Mouse (Mus musculus) heart, postnatal 0 days (tissue): ENCODE data around the gene Guca2b. TPM values are rescaled to one million over a fixed set of nuclear protein-coding genes. Genes with fewer than 3 reads are reported as not detected.

Source experiments
- ATAC-seq: fragments of 200-750 bp; cut with Nextera tagmentation; 2 replicates; pipeline ENCODE4 v1.8.0; 2017; ENCODE audit warnings: low read depth, moderate number of reproducible peaks, moderate library complexity; ENCODE audit not compliant: insufficient read depth
- DNase-seq: peaks from one replicate; pipeline ENCODE4 v3.0.0-alpha.2; 2016; ENCODE audit warnings: low spot score
- H3K27ac ChIP-seq: fragments of 300-500 bp; sonication (generic); 2 replicates; pipeline ENCODE4 v1.5.1; 2014; ENCODE audit warnings: low read depth, mild to moderate bottlenecking
- H3K27me3 ChIP-seq: fragments of 300-500 bp; sonication (generic); 2 replicates; pipeline ENCODE4 v1.6.1; 2014; ENCODE audit warnings: low read length, mixed read lengths; ENCODE audit not compliant: control insufficient read depth, insufficient read depth
- H3K36me3 ChIP-seq: fragments of 300-500 bp; sonication (generic); replicated peaks from 2 replicates; pipeline ENCODE4 v1.6.1; 2014; ENCODE audit warnings: low read length, mixed read lengths; ENCODE audit not compliant: control insufficient read depth, insufficient read depth
- H3K4me1 ChIP-seq: fragments of 300-500 bp; sonication (generic); 2 replicates; pipeline ENCODE4 v1.6.1; 2014; ENCODE audit warnings: antibody characterized with exemption; ENCODE audit not compliant: control insufficient read depth, insufficient read depth
- H3K4me2 ChIP-seq: fragments of 300-500 bp; sonication (generic); 2 replicates; pipeline ENCODE4 v1.6.1; 2014; ENCODE audit warnings: low read depth, mild to moderate bottlenecking, low read length, moderate library complexity
- H3K4me3 ChIP-seq: fragments of 300-500 bp; sonication (generic); 2 replicates; pipeline ENCODE4 v1.5.1; 2014; ENCODE audit warnings: low read depth, low read length
- H3K9ac ChIP-seq: fragments of 300-500 bp; sonication (generic); replicated peaks from 2 replicates; pipeline ENCODE4 v1.6.1; 2014; ENCODE audit warnings: low read depth, low read length, mixed read lengths
- H3K9me3 ChIP-seq: fragments of 300-500 bp; sonication (generic); replicated peaks from 2 replicates; pipeline ENCODE4 v1.6.1; 2016; ENCODE audit warnings: low read length; ENCODE audit not compliant: control insufficient read depth
- CTCF ChIP-seq: IDR thresholded peaks from 2 replicates; pipeline ENCODE4 v1.5.1; 2016; ENCODE audit warnings: antibody characterized with exemption, control low read depth, low read depth
- EP300 ChIP-seq: IDR thresholded peaks from 2 replicates; pipeline ENCODE4 v1.6.1; 2016; ENCODE audit warnings: antibody characterized with exemption, low read depth
- WGBS: fragments of 180-500 bp; shearing (Covaris S2); extraction: QIAGEN DNeasy Blood & Tissue Kit; methylation state at CpG from one replicate; pipeline ENCODE4 v1.1.7; 2014; 5-methylcytosine and 5-hydroxymethylcytosine counted together
- polyA plus RNA-seq: library from polyadenylated mRNA; unstranded; fragments of >200 nt; fragmentation: Nextera tagmentation; extraction: Ambion mirVana; gene quantifications from 2 replicates; pipeline ENCODE4 v1.2.1, GENCODE M21; 2015
- total RNA-seq: library from RNA; depleted of rRNA; stranded (reverse); fragments of >200 nt; gene quantifications from 2 replicates; pipeline ENCODE4 v1.2.3, GENCODE M21; 2014; ENCODE audit warnings: low replicate concordance; rRNA removed

The Guca2b gene
- total RNA-seq (not detected in 2 replicates), polyA plus RNA-seq (not detected in 2 replicates)

DNA sequence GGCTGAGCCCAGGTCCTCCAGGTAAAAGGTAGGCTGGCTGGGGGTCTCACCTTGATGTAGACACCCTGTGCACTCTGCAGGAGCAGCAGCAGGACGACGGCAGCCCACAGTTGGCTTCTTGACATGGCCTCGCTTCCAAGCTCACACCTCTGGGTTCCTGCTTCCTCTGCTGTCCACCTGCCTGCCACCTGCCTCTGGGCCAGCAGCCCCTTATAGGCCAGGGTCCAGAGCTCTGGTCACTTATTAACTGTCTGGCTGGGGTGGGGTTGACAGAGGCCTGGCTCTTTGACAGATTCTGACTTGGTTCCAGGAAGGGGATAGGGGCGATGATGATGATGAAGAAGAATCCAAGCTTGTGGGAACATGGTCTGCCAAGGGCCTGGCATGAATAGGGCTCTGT, at the start of gene Guca2b:
Guca2b (minus strand) TSS at position 224 of the 400 bp plus-strand sequence.
- no peak for TF ChIP-seq EP300
- TF ChIP-seq CTCF, result no peak
- DNase-seq (no peak), ATAC-seq (no peak)
- H3K9ac ChIP-seq, result no peak within 1 kb of the TSS
- H3K4me2 ChIP-seq, result no peak within 1 kb of the TSS
- H3K9me3 ChIP-seq, result peaks cover under 1% of the 10 kb centered on the region; the same call in 1 of the 2 replicates
- WGBS, result 82% methylated on average over 4 of the region's 4 CpGs
- H3K27ac ChIP-seq, result no peak within 1 kb of the TSS
- H3K36me3 ChIP-seq, result no peaks in the 10 kb centered on the region
- H3K27me3 ChIP-seq, result no peaks in the 10 kb centered on the region
- H3K4me1 ChIP-seq, result peaks cover 20% of the 10 kb centered on the region
- no peak within 1 kb of the TSS for H3K4me3 ChIP-seq

DNA sequence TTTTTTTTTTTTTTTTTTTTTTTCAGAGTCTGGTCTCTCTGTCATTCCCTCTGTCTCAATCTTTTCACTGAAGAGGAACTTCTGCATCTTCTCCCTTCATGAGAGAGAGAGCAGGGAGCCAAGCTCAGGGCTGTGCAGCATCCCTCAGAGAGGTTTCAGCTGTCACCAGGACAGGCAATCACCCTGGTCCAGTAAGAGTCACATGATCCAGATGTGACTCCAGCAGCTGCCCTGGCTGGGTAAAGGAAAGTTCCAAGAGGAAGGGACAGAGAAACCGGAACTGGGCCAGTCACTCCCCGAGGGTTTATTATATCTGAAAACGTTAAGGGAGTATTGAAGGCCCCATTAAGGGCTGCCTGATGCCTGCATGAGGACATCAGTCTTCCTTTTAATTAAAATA, 49.0 kb upstream of the Guca2b start:
- Histone ChIP-seq H3K27me3 (no peaks in the 10 kb centered on the region; the same call in 1 of the 2 replicates), H3K4me3 (no peak overlapping the region), H3K9me3 (no peaks in the 10 kb centered on the region), H3K4me1 (no peaks in the 10 kb centered on the region), H3K9ac (no peak overlapping the region), H3K27ac (no peak overlapping the region), H3K4me2 (no peak overlapping the region), H3K36me3 (no peaks in the 10 kb centered on the region)
- 36% methylated on average over 3 of the region's 3 CpGs for WGBS
- DNase-seq (no peak), ATAC-seq (peak; percentile 67; the same call in 1 of the 2 replicates)
- TF ChIP-seq EP300 (no peak), CTCF (no peak)

DNA sequence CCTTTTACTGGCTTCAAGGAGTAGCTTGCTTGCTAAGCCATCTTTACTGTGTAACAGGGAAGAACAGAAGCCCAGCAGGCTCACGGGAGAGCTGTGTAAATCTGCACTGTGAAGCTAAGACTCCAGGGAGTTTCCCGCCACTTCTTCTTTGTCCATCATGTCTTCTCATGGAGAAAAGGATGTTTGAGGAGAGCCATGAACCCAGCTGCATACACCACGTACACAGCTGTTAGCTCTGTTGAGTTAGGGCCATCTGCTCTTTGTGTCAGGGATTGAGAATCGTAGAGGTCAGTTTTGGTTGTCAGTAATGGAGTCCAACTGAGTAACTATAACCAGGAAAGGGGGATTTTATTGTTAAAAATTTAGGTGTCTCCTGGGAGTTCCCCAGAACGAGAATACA, 48.6 kb upstream of the Guca2b start:
- Histone ChIP-seq H3K9me3 (no peaks in the 10 kb centered on the region), H3K4me2 (no peak overlapping the region), H3K36me3 (no peaks in the 10 kb centered on the region), H3K4me1 (no peaks in the 10 kb centered on the region), H3K9ac (no peak overlapping the region), H3K4me3 (no peak overlapping the region), H3K27ac (no peak overlapping the region), H3K27me3 (no peaks in the 10 kb centered on the region; the same call in 1 of the 2 replicates)
- no peak for TF ChIP-seq CTCF
- no peak for TF ChIP-seq EP300
- no peak for DNase-seq
- no peak for ATAC-seq
- WGBS, result 74% methylated on average over 5 of the region's 5 CpGs

DNA sequence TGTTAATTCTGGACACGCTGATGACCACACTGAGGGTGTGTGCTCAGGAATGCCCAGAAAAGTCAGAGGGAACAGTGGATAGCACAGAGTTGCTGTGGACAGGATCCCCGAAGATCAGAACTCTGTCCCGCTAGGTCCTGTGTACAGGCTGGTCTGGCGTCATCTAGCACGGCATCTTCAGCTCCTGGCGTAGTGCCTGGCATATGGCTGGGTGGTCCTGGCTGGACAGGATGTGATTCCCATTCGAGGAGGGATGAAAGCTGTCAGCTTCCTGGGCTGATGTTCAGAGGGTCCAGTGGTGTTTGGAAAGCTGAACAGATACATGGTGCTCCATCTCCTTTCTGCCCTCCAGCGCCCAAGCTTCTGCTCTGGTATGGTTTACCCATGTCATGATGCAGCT, 45.2 kb upstream of the Guca2b start:
- TF ChIP-seq CTCF (no peak), EP300 (no peak)
- Histone ChIP-seq H3K4me1 (no peaks in the 10 kb centered on the region), H3K9me3 (no peaks in the 10 kb centered on the region; the same call in 1 of the 2 replicates), H3K36me3 (no peaks in the 10 kb centered on the region), H3K4me2 (no peak overlapping the region), H3K9ac (no peak overlapping the region), H3K4me3 (no peak overlapping the region), H3K27me3 (no peaks in the 10 kb centered on the region; the same call in 1 of the 2 replicates), H3K27ac (no peak overlapping the region)
- WGBS, result 73% methylated on average over 8 of the region's 8 CpGs
- ATAC-seq, result no peak
- DNase-seq, result no peak

DNA sequence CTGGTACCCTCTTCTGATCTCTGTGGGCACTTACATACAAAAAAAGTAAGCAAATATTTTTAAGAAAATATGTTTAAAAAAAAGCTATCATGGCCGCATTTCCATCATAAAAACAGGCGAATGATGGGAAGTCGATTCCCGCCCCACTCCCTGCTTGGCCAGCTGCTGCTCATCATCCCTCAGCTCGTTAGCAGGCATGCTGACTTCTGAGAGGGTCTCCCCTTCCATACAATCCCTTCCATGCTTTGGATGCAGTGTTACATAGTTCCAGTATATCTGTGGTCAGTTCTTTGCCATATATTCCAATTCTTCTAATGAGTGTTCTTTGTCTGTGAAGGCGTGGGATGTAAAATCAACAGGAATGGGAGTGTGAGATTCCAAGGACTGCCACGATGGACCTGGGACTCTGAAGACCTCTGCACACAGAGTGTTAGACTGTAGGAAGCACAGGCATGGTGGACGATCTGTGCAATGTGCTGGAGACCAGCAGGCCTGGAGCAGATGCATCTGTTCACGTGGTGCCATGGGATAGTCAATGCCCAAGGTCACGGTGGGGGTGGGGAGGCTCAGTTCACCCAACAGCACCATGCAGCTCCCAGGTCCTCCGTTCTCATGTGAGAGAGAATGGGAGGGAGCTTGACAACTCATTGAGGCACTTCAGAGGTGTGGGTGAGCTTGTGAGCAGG, 42.7 kb upstream of the Guca2b start:
- Histone ChIP-seq H3K4me2 (no peak overlapping the region), H3K9ac (no peak overlapping the region), H3K4me1 (no peaks in the 10 kb centered on the region), H3K9me3 (no peaks in the 10 kb centered on the region; the same call in 1 of the 2 replicates), H3K27ac (no peak overlapping the region), H3K36me3 (no peaks in the 10 kb centered on the region), H3K4me3 (no peak overlapping the region), H3K27me3 (no peaks in the 10 kb centered on the region; the same call in 1 of the 2 replicates)
- DNase-seq (no peak), ATAC-seq (no peak)
- 81% methylated on average over 11 of the region's 11 CpGs for WGBS
- no peak for TF ChIP-seq EP300
- TF ChIP-seq CTCF, result no peak
